Mouse (Mus musculus) layer of hippocampus, postnatal 25 days (tissue): ENCODE results near the gene Gm10837. TPM values are rescaled to one million over a fixed set of nuclear protein-coding genes. Genes with fewer than 3 reads are reported as not detected.
A peak's percentile ranks its signal among the peaks of the same experiment; 100 is the strongest.
"Not testable (repeated sequence)": the region's sequence is repeated elsewhere in the genome, so short reads cannot be mapped to it uniquely, and the experiment has no call there.

ENCODE experiments used
- DNase-seq, 2 experiments: peaks; one replicate each; pipeline ENCODE4 v3.0.0; 2022; ENCODE audit warnings: mixed read lengths in 2 of 2, low spot score in 1 of 2; ENCODE audit errors: extremely low spot score in 1 of 2
- total RNA-seq, 2 experiments: library from RNA; stranded (reverse); gene quantifications; 2 replicates each; pipeline ENCODE4 v1.2.3; 2021

The Gm10837 gene
- under 1 TPM in 1 of 2 experiments, not detected in 1; 0.23 TPM for total RNA-seq

DNA sequence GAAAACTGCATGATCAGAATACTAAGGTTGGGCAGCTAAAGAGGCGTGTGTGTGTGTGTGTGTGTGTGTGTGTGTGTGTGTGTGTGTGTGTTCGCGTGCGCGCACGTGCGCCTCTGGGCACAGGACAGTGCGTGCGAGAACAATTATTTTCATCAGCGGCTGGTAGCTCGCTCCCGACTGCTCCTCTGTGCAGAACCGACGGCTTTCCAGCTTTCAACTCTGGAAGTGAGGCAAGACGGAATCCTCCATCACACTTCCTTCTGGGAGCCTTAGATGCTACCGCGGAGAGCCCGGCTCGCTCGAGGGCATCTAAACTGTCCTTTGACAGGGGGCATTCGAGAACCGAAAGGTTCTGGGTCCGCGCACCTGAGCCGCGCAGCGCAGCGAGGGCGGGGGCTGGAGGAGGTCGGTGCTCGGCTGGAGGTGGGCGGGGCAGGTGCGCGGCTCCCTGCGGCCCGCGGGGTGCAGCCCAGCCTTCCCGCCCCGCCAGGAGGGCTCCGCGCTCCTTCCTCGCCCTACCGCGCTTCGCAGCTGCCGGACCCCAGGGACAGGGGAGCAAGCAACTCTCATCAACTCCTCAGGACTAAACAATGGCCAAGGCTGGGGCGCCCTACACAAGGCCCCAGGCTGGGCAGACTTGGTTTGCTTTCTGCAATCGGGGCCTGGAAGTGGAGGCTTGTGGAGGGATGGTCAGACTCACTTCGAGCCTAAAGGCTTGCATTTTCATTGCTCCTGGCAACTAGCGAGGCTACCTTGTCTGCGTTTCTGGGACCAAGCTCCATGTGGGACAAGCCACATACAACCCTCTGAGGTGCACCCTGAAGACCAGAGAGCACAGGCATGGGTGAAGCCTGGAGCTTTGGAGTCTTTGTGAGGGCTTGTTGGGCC lies at the start of gene Gm10837:
Gene Gm10837 (plus strand): TSS at position 146 of the 888 bp plus-strand sequence.
- no peak for DNase-seq

DNA sequence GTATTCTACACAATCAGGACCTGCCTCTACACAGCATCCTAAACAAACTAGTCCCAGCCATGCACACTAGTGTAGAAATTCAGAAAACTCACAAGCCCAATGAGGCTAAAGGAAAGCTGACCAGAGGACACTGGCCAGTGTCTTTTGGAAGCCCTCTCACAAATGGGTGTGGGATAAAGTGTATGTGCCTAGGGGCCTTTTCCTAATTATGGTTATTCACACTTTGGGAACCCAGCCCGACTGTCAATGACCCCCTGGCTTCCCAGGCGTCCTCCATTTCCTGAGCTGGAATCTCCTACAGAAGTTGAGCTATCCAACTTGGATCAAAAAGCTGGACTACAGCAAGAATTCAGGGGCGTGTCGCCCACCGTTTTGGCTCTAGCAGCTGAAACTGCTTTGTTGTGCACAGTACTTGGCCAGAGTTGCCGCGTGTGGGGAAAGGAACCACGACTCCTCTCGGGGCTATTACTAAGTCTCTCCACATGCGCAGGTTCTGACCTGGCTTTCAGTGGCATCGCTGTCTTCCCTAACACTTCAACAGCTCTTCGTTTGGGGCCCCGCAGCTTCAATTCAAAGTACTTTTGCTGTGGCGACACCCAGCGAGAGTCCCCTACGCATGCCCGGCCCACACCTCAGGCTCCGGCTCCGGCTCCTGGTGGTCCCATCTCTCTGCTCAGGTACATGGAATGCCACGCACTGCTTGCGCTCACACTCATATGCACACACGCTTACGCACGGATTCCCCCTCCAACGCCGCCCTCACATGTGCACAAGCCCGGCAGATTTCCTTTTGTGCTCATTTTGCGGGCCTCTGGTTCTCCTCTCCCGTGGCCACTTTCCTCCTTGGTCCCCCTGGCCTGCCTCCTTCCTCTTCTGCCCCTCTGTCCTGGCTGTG lies 40.5 kb upstream of the Gm10837 start:
- no peak for DNase-seq

DNA sequence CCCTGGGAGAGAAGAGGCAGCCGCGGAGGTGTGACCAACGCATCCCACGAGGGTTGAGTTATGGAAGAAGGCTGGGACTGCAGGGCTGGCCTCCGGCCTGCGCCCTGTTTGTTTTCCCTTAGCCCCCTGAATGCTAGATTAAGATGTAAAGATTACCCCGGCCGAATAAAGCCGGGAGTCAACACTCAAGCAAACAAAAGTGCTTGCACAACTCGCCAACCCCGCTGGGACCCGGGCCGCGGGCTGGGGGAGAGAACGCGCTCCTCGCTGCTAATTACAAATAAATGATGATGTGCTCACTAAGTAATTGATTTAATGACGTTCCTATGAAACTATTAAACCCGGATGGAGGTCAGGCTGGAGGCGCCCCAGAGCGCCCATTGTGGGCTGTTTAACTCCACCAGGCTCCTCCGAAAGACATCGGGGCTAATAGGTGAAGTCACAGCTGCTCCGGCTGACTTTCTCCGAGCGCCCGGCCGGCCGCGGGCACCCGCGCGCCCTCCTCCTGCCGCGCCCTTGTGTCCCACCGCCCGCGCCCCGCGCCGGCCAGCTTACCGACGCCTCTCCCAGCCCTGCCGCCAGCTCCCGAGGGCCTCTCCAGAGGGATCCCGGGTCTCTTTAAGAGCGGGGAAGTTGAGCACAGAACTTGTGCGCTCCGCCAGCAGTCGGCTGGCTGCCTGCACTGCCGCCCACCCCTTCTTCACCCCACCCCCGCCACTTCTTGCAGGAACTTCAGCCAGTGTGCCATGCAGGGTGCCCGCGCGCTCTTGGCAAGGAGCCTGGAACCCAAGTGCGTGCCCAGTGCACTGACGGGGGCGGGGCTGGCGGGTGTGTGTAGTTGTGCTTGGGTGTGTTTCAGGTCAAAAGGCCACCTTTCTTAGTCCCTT lies 39.6 kb upstream of the Gm10837 start, which contains the start of gene Gm5089:
Gene Gm5089 (minus strand): TSS at position 620 of the 887 bp plus-strand sequence.
- DNase-seq, result peak; percentile 27 to 57

DNA sequence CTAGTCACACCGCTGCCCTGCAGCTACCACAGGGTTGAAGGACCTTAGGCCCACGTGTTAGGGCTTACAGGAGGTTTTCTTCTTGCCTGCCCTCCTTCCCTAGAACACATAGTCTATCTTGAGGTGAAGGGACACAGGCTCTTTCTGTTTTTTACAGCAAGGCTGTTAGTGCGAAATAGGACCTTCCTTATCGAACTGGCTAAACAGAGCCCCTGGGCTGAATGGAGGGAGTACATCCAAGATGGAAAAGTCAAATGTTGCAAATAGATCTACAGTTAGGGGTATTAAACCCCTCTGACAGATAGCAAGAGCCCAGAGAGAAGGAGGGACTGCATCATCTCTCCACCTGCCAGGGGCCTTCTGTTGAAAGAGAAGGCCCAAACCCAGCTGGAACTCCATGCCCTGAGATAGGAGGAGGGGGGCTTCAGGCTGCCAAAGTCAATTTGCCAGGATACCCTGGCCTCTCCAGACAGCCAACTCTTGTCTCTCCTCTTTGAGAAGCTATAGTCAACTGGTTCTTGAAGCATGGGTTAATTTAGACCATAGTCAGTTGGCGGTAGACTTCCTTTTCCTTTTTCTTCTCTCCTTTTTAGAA lies 38.7 kb upstream of the Gm10837 start:
- DNase-seq, result no peak

DNA sequence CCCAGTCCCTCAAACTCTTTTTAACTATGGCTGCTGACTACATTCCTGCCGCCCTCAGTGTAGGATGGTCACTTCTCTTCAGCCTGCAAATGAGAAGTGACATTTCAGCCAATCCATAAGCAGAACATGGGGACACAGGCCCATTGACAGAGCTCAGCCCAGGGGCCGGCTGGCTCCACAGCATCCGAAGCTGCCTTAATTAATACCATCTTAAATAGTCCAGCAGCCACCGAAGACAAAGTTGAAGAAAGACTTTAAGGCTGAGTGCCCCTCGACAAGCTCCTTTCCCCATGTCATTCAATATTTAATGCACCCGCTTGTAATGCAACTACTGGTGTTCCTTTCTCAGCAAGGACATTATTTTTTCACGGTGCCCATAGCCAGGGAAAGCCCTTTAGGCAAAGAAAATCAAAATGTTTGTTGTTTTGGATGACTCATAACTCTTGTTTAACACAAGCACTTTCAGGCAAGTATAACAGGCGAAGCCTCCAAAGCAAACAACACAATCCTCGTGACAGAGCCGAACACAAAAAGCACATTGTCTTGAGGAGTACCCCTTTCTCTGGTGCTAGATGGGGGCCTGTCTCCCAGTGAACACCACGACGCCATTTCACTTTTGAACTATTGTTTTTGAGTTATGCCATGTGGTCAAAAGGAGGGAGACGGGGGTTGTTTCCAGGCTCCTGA lies 37.5 kb upstream of the Gm10837 start:
- DNase-seq, result no peak

DNA sequence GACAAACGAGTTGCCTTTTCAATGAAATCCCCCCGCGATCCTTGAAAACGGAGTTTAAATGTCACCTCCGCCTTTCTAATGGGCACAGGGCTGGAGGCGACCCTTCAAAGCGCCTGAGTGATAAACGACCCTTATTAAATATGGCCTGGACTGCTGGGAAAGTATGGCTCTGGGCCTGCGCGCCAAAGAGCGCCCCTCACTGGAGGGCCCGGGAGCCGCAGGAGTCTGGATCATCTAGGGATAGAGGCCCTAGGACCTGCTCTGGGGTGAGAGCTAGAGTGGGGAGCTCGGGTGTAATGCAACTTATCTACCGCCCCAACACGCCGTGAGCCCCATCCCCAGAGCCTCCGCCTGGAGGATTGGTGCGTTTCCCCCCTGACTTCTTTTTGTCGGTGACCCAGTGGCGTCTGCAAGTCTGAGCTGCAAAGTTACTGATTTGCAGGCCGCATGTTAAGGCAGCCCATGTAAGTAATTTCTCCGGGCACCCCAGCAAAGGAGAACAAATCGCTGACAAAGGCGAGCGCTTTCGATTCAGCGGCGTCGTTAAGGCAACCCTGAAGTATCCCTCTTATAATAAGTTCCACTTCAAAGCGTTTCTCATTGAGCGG lies 36.9 kb upstream of the Gm10837 start:
- DNase-seq, result peak; percentile 12 to 46

DNA sequence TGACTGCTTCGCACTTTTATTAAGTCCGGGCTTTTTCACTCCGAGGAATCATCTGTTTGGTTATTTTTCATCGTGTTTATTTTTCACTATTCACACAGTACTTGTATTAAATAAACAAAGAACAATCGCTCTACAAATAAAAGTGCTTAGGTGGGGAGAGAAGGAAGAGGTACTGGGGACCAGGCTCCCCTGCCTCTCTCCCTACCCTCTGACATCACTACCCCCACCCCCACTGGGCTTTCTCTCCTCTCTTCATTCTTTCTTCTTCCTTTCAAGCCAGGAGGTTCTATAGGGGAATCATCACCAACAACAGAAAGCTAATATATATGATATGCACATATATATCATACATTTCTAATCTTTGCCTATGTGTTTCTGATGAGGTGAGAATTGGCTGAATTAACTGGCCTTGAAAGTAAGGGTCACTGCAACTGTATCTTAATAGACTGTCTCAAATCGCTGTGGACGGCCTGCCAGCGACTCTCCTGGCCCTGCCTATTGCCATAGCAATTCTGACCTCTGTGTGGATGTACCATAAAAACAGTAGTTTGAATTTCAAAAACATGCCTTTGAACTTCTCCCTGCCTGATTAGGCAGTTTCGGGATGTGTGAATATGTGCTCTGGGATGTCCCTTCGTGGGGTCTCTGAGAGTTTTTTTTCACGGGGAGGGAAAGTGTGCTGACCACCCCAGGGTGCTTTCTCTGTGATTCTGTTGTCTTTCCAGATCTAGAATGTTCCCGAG lies 36.2 kb upstream of the Gm10837 start:
- DNase-seq, result no peak

DNA sequence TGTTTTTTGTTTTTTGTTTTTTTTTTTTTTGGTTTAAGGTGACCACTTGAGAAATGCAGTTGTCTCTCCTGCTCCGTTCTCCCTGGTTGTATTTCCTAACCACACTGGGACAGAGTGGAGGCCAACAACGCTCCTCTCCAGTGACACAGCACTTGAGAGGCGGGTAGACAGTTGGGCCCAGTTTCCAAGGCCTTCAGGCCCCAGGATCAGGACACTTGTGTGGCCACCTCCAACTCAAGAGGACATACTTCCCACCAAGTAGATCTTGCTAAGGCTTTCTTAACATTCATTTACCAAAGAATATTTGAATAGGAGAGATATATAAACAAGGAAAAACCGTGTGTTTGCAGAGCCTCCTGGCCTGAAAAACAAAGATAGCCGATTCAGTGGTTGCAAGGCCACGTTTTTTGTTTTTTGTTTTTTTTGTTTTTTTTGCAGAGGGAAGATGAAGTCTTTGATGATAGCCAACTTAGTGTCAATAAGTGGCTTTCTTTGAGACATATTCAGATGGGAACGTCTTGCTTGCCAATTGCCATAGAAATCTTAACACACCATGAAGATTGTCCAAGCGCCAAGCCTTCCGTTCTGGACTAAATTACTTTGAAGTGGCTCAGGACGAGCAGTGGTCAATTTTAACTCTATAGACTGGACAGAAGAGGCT lies 35.4 kb upstream of the Gm10837 start:
- no peak for DNase-seq

DNA sequence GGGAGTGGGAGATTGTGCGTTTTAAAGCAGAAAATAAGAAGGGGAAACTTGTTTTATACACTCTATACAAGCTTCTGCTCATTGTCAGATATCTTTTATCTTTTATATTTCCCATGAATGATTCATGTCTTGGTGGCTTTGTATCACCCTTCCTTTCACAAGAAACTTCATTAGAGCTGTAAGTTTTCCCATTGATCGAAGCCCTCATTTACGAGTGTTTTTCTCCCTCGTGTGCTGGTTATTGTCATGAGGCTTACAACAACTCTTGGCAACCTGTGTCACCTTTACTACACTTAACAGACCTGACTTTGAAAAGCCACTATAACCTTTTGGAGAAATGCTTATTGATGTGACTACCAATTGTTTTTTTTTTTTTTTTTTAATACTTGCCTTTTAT lies 34.8 kb upstream of the Gm10837 start:
- no peak for DNase-seq

DNA sequence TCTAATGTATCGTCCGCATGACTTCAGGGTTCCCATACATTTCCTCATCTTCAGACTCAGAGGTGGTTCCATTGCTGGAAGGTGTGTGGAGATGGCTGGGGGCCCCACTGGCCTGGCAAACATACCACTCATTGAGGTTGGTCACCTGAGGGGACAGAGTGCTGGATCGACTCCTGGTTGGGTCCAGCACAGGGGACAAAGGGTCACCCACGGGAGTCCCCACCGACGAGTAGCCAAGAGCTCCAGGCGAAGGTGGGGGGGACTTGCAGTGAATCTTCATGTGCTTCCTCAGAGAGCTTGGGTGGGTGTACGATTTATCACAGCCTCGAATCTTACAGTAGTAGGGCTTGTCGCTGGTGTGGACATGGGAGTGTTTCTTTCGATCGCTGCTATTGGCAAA lies 31.1 kb upstream of the Gm10837 start:
- DNase-seq, result not testable (repeated sequence)

DNA sequence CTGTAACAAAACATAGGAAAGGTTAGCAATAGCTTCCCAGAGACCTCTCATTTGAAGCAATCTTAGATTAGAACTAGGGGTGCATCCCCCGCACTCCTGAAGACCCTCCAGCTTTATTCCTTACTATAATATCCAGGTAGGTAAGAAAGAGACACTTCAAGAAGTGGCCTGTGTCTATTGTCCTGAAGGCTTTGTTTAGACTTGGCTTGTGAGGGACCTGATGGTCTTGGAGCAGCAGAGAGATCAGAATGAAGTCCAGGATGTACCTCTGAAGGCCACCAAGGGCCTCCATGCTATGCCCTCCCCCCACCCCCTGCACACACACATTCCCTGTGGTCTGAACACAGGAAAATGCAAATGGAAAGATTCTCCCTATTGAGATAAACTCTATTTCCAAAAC lies 30.6 kb upstream of the Gm10837 start:
- DNase-seq, result no peak

DNA sequence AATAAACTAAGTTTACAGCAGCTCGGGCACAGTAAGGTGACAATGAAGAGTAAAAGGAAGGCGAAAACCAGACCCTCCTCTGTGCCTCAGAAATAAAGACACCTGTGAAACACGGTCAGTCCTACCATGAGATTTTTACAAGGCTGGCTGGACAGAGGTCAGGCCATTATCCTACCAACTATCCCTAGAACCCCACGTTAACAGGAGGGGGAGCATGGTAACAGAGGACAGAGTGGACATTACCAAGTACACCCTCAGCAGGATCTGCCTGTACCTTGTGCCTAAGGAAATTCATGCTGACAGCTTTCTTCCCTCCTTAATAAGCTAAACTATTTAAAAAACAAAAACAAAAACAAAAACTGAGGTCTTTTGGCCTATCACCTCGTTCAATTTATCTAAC lies 30.2 kb upstream of the Gm10837 start:
- no peak for DNase-seq

DNA sequence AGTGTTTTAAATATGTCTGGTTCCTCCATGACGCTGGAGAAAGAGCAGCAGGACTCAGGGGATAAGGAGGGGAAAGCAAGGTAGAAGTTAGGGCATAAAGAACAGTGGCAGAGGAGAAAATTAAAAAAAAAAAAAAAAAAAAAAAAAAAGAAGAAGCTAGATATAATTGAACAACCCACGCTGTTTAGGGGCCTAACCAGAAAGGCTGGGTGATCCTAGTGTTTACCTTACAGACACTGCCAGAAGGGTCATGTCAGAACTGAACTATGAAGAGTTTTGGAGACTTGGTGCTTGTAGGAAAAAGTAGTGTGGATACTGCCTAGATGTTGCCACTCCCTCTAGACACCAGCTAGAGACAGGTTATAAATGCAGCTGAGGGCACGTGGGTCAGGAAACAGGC lies 28.9 kb upstream of the Gm10837 start:
- no peak for DNase-seq

DNA sequence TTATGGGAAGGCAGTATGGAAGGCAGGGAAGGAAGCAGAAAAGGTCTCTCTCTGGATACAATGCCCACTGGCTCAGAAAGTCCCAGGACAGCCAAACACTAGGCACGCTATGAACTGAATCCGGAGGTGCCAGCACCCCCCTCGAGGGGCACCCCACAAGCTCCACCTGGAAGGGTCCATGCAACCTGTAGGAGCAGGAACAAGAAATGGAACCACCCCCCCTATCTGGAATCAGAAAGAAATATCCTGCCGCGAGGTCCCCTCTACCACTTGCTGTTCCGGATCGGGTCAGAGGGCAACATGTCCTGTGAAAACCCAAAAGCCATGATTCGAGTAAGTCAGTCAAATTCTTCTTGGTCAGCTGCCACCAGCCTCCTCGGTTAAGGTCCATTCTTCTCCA lies 28.4 kb upstream of the Gm10837 start:
- DNase-seq, result no peak

DNA sequence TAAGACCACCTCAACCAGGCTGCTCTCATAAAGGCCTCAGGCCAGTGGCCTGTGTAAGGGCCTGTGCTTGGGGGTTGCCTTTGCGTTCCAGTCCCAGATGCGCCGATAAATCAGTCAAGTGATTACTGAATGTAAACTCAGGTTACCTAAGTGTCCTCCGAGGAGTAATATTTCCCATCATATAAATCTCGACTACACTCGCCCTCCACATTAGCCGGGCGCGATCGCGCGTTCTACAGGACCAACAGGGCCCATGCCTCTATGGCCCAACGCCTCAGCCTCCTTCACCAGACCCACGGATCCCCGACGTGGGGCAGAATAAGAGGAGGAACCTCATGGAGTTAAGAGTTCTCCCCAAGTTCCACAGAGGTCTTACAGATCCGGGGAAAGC lies 27.7 kb upstream of the Gm10837 start:
- DNase-seq, result no peak

DNA sequence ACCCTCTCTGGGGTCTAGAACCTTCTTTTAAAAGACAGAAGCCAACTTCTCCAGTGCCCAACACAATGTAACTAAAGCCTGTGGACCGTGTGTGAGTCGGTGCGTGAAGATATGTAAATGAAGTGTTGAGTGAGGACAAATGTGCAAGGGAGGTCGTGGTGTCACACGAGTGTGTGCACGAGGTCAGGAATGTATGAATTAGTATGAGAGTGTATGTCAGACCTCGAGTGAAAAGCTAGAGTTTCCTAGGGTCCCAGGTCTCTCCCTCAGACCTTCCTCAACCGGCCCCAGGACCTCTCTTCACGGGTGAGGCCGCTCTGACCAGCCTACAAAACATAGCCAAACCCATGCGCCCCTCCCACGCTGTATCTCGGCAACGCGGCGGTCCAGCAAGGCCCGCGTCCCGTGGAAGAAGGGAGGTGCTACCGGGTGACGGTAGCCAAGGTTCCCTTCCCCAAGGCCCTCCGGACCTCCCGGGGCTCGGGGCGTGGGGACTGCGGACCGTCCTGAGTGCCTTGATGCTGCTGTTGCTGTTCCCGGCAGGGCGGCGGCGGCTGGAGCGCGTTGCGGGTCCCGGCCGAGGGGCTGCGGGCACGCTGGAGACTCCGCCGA lies 27.2 kb upstream of the Gm10837 start:
- no peak for DNase-seq

DNA sequence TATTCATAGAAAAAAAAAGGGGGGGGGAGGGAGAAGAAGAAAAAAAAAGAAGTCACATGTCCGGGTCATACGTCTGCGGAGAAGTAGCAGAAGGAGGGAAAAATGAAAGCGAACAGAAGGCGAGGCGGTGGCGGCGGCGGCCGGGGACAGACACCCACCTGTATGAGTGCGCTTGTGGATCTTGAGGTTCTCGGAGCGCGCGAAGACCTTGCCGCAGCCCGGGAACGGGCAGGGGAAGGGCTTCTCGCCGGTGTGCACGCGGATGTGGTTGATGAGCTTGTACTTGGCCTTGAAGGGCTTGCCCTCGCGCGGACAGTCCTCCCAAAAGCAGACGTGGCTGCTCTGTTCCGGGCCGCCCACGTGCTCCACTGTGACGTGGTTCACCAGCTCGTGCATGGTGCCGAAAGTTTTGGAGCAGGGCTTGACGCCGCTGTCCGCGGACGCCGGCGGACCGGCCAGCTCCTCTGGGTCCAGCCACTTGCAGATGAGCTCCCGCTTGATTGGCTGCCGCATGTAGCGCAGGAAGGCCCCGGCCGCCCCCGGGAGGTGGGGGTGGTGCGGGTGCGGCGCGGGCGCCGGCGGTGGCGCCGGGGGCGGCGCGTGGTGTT lies 26.5 kb upstream of the Gm10837 start:
- not testable (repeated sequence) for DNase-seq
